Mouse (Mus musculus) thymus, adult 2 months (tissue): ENCODE data around the gene Gcm1. TPM values are rescaled to one million over a fixed set of nuclear protein-coding genes. Genes with fewer than 3 reads are reported as not detected.

ENCODE experiments used
- DNase-seq: peaks from one replicate; pipeline ENCODE4 v3.0.0; 2021
- H3K27ac ChIP-seq: fragments of 200-500 bp; 2 replicates; pipeline ENCODE4 v1.5.1; 2012; ENCODE audit warnings: low read length, control low read depth; ENCODE audit not compliant: control insufficient read depth, insufficient read depth
- H3K27me3 ChIP-seq: fragments of 200-500 bp; 2 replicates; pipeline ENCODE4 v1.6.1; 2012; ENCODE audit warnings: mild to moderate bottlenecking, low read length, moderate library complexity, mixed read lengths; ENCODE audit not compliant: control insufficient read depth, insufficient read depth
- H3K36me3 ChIP-seq: fragments of 200-500 bp; 2 replicates; pipeline ENCODE4 v1.6.1; 2012; ENCODE audit warnings: mild to moderate bottlenecking, low read length, moderate library complexity; ENCODE audit not compliant: control insufficient read depth, insufficient read depth
- H3K4me1 ChIP-seq: fragments of 200-500 bp; replicated peaks from 2 replicates; pipeline ENCODE4 v1.6.1; 2012; ENCODE audit warnings: low read length; ENCODE audit not compliant: control insufficient read depth, insufficient read depth
- H3K4me3 ChIP-seq: fragments of 200-500 bp; 2 replicates; pipeline ENCODE4 v1.5.1; 2012; ENCODE audit warnings: mild to moderate bottlenecking, low read length, control low read depth, moderate library complexity; ENCODE audit not compliant: control insufficient read depth, insufficient read depth
- CTCF ChIP-seq: fragments of 200-500 bp; IDR thresholded peaks from 2 replicates; pipeline ENCODE4 v1.5.1; 2012; ENCODE audit warnings: mild to moderate bottlenecking, control low read depth, low read length, moderate library complexity, borderline replicate concordance; ENCODE audit not compliant: control insufficient read depth, poor library complexity, insufficient read depth; ENCODE audit errors: extremely low read depth
- POLR2A ChIP-seq: fragments of 200-500 bp; IDR thresholded peaks from 2 replicates; pipeline ENCODE4 v1.6.1; 2012; ENCODE audit warnings: mild to moderate bottlenecking, low read length, control low read depth, moderate library complexity; ENCODE audit not compliant: control insufficient read depth, poor library complexity, insufficient read depth; ENCODE audit errors: extremely low read depth
- WGBS: fragments of 180-500 bp; shearing (Covaris S2); methylation state at CpG from one replicate; pipeline ENCODE4 v1.1.7; 2018; 5-methylcytosine and 5-hydroxymethylcytosine counted together
- polyA plus RNA-seq: library from polyadenylated mRNA; depleted of rRNA; stranded (reverse); fragments of >200 nt; gene quantifications from 2 replicates; pipeline ENCODE4 v1.2.3, GENCODE M21; 2012

The Gcm1 gene
- polyA plus RNA-seq, 1 experiment: 0.20 TPM

- Histone ChIP-seq H3K27me3 (no peaks in the 10 kb centered on the region), H3K4me3 (no peak overlapping the region), H3K4me1 (no peaks in the 10 kb centered on the region; the same call in 1 of the 2 replicates), H3K36me3 (no peaks in the 10 kb centered on the region), H3K27ac (no peak overlapping the region)
- no peak for DNase-seq
- no peak for TF ChIP-seq POLR2A
- TF ChIP-seq CTCF: no peak
- WGBS: 96% methylated on average over 5 of the region's 5 CpGs
Measured at GRCm38 (mm10) chr9:78012681-78013080, 39.0 kb upstream of the Gcm1 start.

- DNase-seq: no peak
- Histone ChIP-seq H3K4me1 (no peaks in the 10 kb centered on the region; the same call in 1 of the 2 replicates), H3K36me3 (no peaks in the 10 kb centered on the region), H3K27ac (no peak overlapping the region), H3K4me3 (no peak overlapping the region), H3K27me3 (no peaks in the 10 kb centered on the region)
- WGBS: 36% methylated on average over 1 of the region's 1 CpGs
- TF ChIP-seq CTCF: no peak
- no peak for TF ChIP-seq POLR2A
Measured at GRCm38 (mm10) chr9:78013813-78014212, 37.9 kb upstream of the Gcm1 start.

DNA sequence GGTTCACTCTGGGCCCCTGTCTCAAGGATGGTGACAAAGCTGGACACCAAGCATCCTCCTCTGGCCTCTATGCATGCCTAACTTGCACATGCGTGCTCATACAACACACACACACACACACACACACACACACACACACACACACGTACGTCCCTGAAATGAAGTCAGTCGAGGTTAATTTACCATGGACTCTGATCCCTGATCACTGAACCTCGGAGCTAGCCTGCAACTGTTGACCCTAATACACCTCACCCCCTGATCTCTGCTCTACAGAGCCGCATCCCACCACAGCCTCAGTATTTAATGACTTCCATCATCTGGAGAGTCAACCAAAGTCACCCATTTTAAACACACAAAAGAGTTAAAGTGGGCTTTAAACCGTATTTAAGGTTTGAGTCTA lies 35.9 kb upstream of the Gcm1 start:
- DNase-seq: no peak
- H3K4me3 ChIP-seq: no peak overlapping the region
- WGBS: 89% methylated on average over 7 of the region's 7 CpGs
- no peak overlapping the region for H3K27ac ChIP-seq
- TF ChIP-seq POLR2A: no peak
- TF ChIP-seq CTCF: no peak
- H3K4me1 ChIP-seq: no peaks in the 10 kb centered on the region; the same call in 1 of the 2 replicates
- H3K36me3 ChIP-seq: no peaks in the 10 kb centered on the region
- H3K27me3 ChIP-seq: no peaks in the 10 kb centered on the region

- H3K27me3 ChIP-seq: no peaks in the 10 kb centered on the region
- H3K4me1 ChIP-seq: no peaks in the 10 kb centered on the region; the same call in 1 of the 2 replicates
- 90% methylated on average over 15 of the region's 15 CpGs for WGBS
- H3K27ac ChIP-seq: no peak overlapping the region
- H3K36me3 ChIP-seq: no peaks in the 10 kb centered on the region
- H3K4me3 ChIP-seq: no peak overlapping the region
- no peak for DNase-seq
- TF ChIP-seq POLR2A (no peak), CTCF (no peak)
Measured at GRCm38 (mm10) chr9:78016288-78016687, 35.4 kb upstream of the Gcm1 start.

DNA sequence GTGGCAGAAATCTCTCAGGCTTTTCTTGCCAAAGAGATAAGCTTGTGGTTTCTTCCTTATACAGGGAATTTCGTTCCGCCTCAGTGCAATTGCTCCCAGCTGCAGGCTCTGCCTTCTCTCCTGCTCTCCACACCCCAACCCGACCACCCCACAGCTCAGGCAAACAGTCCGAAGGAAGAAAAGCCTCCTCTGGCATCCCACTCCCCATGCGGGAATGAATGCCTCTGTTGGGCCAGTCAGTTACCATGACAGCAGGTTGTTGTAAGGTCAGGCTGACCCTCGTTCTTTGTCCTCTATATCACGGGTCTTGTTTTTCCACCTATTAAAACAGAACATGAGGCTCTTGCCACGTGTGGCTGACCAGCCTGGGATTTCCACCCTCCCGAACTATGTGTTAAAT lies 30.5 kb upstream of the Gcm1 start:
- no peak for DNase-seq
- Histone ChIP-seq H3K27ac (no peak overlapping the region), H3K27me3 (no peaks in the 10 kb centered on the region), H3K4me3 (no peak overlapping the region), H3K36me3 (no peaks in the 10 kb centered on the region), H3K4me1 (no peaks in the 10 kb centered on the region; the same call in 1 of the 2 replicates)
- TF ChIP-seq CTCF (no peak), POLR2A (no peak)
- WGBS: 82% methylated on average over 9 of the region's 9 CpGs

DNA sequence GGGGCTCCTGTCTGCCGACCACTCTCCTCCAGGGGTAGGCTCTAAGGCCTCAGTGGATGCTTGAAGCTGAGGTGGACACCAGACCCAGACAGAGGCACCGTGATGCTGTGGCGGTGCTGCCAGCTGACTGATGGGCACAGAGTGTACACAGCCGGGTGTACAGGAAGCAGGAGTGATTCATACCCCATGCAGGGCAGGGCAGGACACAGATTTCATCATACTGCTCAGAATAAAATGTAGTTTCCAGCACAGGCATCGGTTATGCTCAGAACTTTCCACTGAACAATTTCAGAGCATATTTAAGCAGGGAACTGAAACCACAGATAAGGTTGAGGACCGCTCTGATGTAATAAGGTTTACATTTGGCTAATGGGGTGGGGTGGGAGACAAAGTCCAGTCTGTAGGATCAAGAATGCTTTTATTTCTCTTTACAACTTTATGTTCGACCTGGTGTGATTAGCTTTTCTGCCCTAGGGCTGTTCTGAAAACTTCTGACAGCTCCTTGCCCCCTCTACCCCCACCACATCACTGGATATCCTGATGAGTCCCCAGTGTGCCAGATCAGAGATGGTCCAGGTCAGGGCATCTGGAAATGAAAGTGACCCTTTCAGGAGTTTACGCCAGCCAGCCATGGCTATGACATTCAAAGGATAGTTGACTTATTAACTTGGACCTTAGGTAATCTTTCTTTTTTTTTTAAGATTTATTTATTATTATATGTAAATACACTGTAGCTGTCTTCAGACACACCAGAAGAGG lies 29.4 kb upstream of the Gcm1 start:
- Histone ChIP-seq H3K27me3 (no peaks in the 10 kb centered on the region), H3K4me3 (no peak overlapping the region), H3K4me1 (no peaks in the 10 kb centered on the region; the same call in 1 of the 2 replicates), H3K36me3 (no peaks in the 10 kb centered on the region), H3K27ac (no peak overlapping the region)
- no peak for DNase-seq
- WGBS: 57% methylated on average over 8 of the region's 8 CpGs
- TF ChIP-seq POLR2A: no peak
- TF ChIP-seq CTCF: no peak
